Mouse (Mus musculus) CH12.LX (cell line): ENCODE measurements around the gene Dirc2.

Experiments used
- CHD1 ChIP-seq: IDR thresholded peaks from 2 replicates; pipeline ENCODE4 v1.6.1; 2012; ENCODE audit warnings: low read depth, low read length, improper control_type of control experiment, inconsistent platforms
- CHD2 ChIP-seq: IDR thresholded peaks from 2 replicates; pipeline ENCODE4 v1.6.1; 2011; ENCODE audit warnings: low read length, improper control_type of control experiment
- CTCF ChIP-seq, 2 experiments: IDR thresholded peaks in 1 of 2; conservative IDR thresholded peaks in 1 of 2; 2 replicates each; pipeline ENCODE4 v1.5.1; 2011 to 2012; ENCODE audit warnings: low read depth in 2 of 2, low read length in 2 of 2, improper control_type of control experiment in 1 of 2, inconsistent platforms in 1 of 2, mild to moderate bottlenecking in 1 of 2, moderate library complexity in 1 of 2
- E2F4 ChIP-seq: IDR thresholded peaks from 2 replicates; pipeline ENCODE4 v1.6.1; 2011; ENCODE audit warnings: low read depth, low read length, improper control_type of control experiment; ENCODE audit not compliant: insufficient replicate concordance
- ELF1 ChIP-seq: IDR thresholded peaks from 2 replicates; pipeline ENCODE4 v1.6.1; 2014; ENCODE audit warnings: low read depth, mild to moderate bottlenecking, inconsistent platforms, low read length, improper control_type of control experiment
- EP300 ChIP-seq: IDR thresholded peaks from 2 replicates; pipeline ENCODE4 v1.6.1; 2011; ENCODE audit warnings: low read length, improper control_type of control experiment
- IRF4 ChIP-seq: IDR thresholded peaks from 2 replicates; pipeline ENCODE4 v1.6.1; 2014; ENCODE audit warnings: low read depth, mild to moderate bottlenecking, inconsistent platforms, low read length, improper control_type of control experiment
- MAX ChIP-seq: IDR thresholded peaks from 2 replicates; pipeline ENCODE4 v1.6.1; 2011; ENCODE audit warnings: low read length, improper control_type of control experiment
- MEF2A ChIP-seq: IDR thresholded peaks from 2 replicates; pipeline ENCODE4 v1.6.1; 2014; ENCODE audit warnings: low read depth, mild to moderate bottlenecking, inconsistent platforms, low read length, improper control_type of control experiment, borderline replicate concordance
- NELFE ChIP-seq: IDR thresholded peaks from 2 replicates; pipeline ENCODE4 v1.6.1; 2011; ENCODE audit warnings: low read depth, low read length, improper control_type of control experiment
- POLR2A ChIP-seq: IDR thresholded peaks from 2 replicates; pipeline ENCODE4 v1.6.1; 2011; ENCODE audit warnings: low read depth, mild to moderate bottlenecking, improper control_type of control experiment, low read length
- SIN3A ChIP-seq: IDR thresholded peaks from 2 replicates; pipeline ENCODE4 v1.6.1; 2012; ENCODE audit warnings: low read length, improper control_type of control experiment, inconsistent platforms
- SMC3 ChIP-seq: IDR thresholded peaks from 2 replicates; pipeline ENCODE4 v1.6.1; 2011; ENCODE audit warnings: low read depth, low read length, improper control_type of control experiment
- ZNF384 ChIP-seq: IDR thresholded peaks from 2 replicates; pipeline ENCODE4 v1.6.1; 2012; ENCODE audit warnings: low read depth, low read length, improper control_type of control experiment, inconsistent platforms

GRCm38 (mm10) chr16:35768785-35769642, at the start of gene Dirc2:
- no peak for TF ChIP-seq CTCF (conservative IDR thresholded peaks at IDR 0.05 in 1 of 2, IDR thresholded peaks at IDR 0.05 in 1 of 2; ENCODE audit: low read depth in 2 of 2, low read length in 2 of 2)
- TF ChIP-seq POLR2A: no peak; the same call in 1 of the 2 replicates
- no peak for TF ChIP-seq CHD2
- no peak for TF ChIP-seq MEF2A
- TF ChIP-seq EP300: no peak
- no peak for TF ChIP-seq IRF4
- TF ChIP-seq MAX: 0 out of 2 replicates have a peak, but pooled peaks have one; percentile 66
- no peak for TF ChIP-seq SMC3
- TF ChIP-seq CHD1: no peak
- no peak for TF ChIP-seq SIN3A
- TF ChIP-seq ELF1: peak; percentile 42; the same call in 1 of the 2 replicates
- no peak for TF ChIP-seq E2F4
- no peak for TF ChIP-seq ZNF384
- 0 out of 2 replicates have a peak, but pooled peaks have one; percentile 24 for TF ChIP-seq NELFE
